22 mouse cellular contexts compared by ENCODE assay signal in the genomic region with DNA sequence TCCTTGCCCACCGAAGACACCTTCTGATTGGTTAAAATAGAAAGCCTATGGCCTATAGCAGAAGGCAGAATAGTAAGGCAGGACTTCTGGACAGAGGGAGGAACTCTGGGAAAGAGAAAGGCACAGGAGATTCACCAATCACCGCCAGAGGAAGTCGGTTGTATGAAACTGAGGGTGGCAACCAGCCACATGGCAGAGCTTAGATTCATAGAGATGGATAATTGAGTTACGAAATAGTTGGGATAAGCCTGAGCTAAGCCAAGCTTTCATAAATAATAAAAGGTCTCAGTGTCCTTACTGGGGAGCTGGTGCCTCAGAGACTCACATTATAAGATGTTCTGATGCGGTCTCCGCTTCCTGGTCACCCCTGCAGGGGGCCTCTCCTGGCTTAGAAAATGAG.
DNase-seq lines count a peak whose midpoint lies in the region; ATAC-seq and TF ChIP-seq lines count a peak whose summit lies in the region.
"Had no signal": no experiment of that assay in that cellular context is flagged by ENCODE, and none has a peak within 500 bp of the region (broad histone marks: within the 10 kb centered on the region; RNA-seq: fewer than 3 reads in every experiment).

No protein-coding gene starts in this region.

- no peak for TF ChIP-seq EP300 in stomach, postnatal 0 days (optimal IDR thresholded peaks at IDR 0.05)

- H3K4me1 ChIP-seq in stomach, postnatal 0 days (replicated peaks; ENCODE audit: control insufficient read depth, insufficient read depth): no peaks in the 10 kb centered on the region
- H3K4me1 ChIP-seq: heart, embryonic 10.5 days; liver, embryonic 15.5 days had no signal

- no peak for TF ChIP-seq CTCF in gastrocnemius, adult 2 months (IDR thresholded peaks at IDR 0.05)
- peak; percentile 2; the same call in 1 of the 2 replicates for TF ChIP-seq CTCF in stomach, postnatal 0 days (IDR thresholded peaks at IDR 0.05; ENCODE audit: low read depth)

- DNase-seq in gastrocnemius, adult 2 months: peak; percentile 51
- no peak for DNase-seq in gastrocnemius, adult 8-10 months (ENCODE audit: low spot score in 2 of 2)
- peak; percentile 11 for DNase-seq in lung, postnatal 10 days
- no peak for DNase-seq in lung, postnatal 14 days
- peak; percentile 2 for DNase-seq in fibroblast of lung, adult 2 months (ENCODE audit: low read depth)
- DNase-seq in stomach, postnatal 0 days (ENCODE audit: low spot score): no peak
- no peak for DNase-seq in T-cell, adult 2 months (ENCODE audit: low spot score)
- DNase-seq: B cell, adult 2 months; cerebellum, adult 18-20 months; cerebellum, postnatal 14 days; heart, postnatal 4 days; kidney, adult 18-20 months; kidney, postnatal 4 days; midbrain, embryonic 14.5 days had no signal

- H3K4me2 ChIP-seq in stomach, postnatal 0 days (replicated peaks; ENCODE audit: low read depth): no peak overlapping the region
- H3K4me2 ChIP-seq: embryonic facial prominence, embryonic 12.5 days; forebrain, embryonic 13.5 days; hindbrain, embryonic 14.5 days; liver, embryonic 15.5 days had no signal

- H3K27ac ChIP-seq in gastrocnemius, adult 2 months: no peak overlapping the region
- no peak overlapping the region for H3K27ac ChIP-seq in stomach, postnatal 0 days (replicated peaks)
- H3K27ac ChIP-seq: embryonic facial prominence, embryonic 12.5 days; forebrain, embryonic 13.5 days; heart, embryonic 10.5 days; hindbrain, embryonic 14.5 days; liver, embryonic 15.5 days had no signal

- 61% methylated on average over 6 of the region's 6 CpGs for WGBS in stomach, postnatal 0 days

- intact Hi-C loops in gastrocnemius, adult 2 months (cut with DNase I): no loop called here

- ATAC-seq in stomach, postnatal 0 days (ENCODE audit: low FRiP score, low TSS enrichment): no peak
- ATAC-seq: forebrain, embryonic 13.5 days; Patski had no signal

- H3K9me3 ChIP-seq in stomach, postnatal 0 days (ENCODE audit: control insufficient read depth, low read length): no peaks in the 10 kb centered on the region
- H3K9me3 ChIP-seq: embryonic facial prominence, embryonic 12.5 days; forebrain, embryonic 13.5 days; heart, embryonic 10.5 days; liver, embryonic 15.5 days had no signal

- no peaks in the 10 kb centered on the region for H3K36me3 ChIP-seq in stomach, postnatal 0 days (ENCODE audit: control insufficient read depth, insufficient read depth, low read length)
- H3K36me3 ChIP-seq: embryonic facial prominence, embryonic 12.5 days; G1E; heart, embryonic 10.5 days; liver, embryonic 15.5 days had no signal

- no peak overlapping the region for H3K4me3 ChIP-seq in gastrocnemius, adult 2 months
- H3K4me3 ChIP-seq in stomach, postnatal 0 days (ENCODE audit: low read depth, low read length): no peak overlapping the region
- H3K4me3 ChIP-seq: embryonic facial prominence, embryonic 12.5 days; forebrain, embryonic 13.5 days; heart, embryonic 10.5 days; liver, embryonic 15.5 days had no signal

- H3K27me3 ChIP-seq in stomach, postnatal 0 days (ENCODE audit: control insufficient read depth, insufficient read depth, low read length): no peaks in the 10 kb centered on the region
- H3K27me3 ChIP-seq: CH12.LX; embryonic facial prominence, embryonic 12.5 days; forebrain, embryonic 13.5 days; liver, embryonic 15.5 days; Patski had no signal

- H3K9ac ChIP-seq in stomach, postnatal 0 days (ENCODE audit: low read length): no peak overlapping the region
- H3K9ac ChIP-seq: embryonic facial prominence, embryonic 12.5 days; forebrain, embryonic 13.5 days; hindbrain, embryonic 14.5 days; liver, embryonic 15.5 days had no signal

Comparison
In these comparisons a context has a peak if more than half of its experiments do, and no peak if none do; other contexts are left out.
1. DNase-seq: peak in gastrocnemius, adult 2 months (single experiment), lung, postnatal 10 days (single experiment) and fibroblast of lung, adult 2 months (single experiment); none in gastrocnemius, adult 8-10 months (0 of 2), lung, postnatal 14 days (single experiment), stomach, postnatal 0 days (single experiment) and T-cell, adult 2 months (single experiment).